In the genomic region with DNA sequence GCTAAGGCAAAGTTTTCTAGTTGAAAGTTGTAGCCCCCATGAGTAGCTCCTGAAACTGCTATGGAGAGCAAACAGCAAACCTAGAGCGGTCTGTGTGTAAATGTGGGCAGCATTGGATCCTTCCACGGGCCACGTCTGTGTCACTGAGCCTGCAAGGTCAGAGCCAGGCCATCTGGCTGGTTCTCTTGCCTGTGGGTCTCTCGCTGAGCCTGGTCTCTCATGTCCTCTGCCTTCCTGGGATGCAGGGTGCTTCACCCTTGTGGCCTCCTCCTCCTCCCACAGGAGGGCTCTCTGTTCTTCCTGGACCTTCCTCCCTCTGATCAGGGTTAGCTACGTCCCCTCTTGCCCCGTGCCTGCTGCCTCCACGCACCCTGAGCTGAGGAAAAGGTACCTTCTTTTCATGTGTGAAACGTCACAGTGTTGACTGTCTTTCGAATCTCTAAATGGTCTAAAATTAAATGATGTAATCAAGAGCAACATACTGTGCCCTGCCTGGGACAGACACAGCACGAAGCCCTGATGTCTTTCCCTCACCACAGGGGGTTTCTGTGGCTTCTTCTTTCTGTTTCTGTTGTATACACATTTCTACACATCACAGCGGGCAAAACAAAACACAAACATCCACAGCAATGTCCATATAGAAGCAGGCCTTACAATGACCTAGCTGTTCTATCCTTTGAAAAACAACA, we compare ENCODE assay signal across 9 mouse cellular contexts. TPM values are rescaled to one million over a fixed set of nuclear protein-coding genes. Genes with fewer than 3 reads are reported as not detected.
DNase-seq lines count a peak whose midpoint lies in the region; ATAC-seq and TF ChIP-seq lines count a peak whose summit lies in the region.
"Had no signal": no experiment of that assay in that cellular context is flagged by ENCODE, and none has a peak within 500 bp of the region (broad histone marks: within the 10 kb centered on the region; RNA-seq: fewer than 3 reads in every experiment).

No protein-coding gene starts in this region.

- peaks cover 6 to 35% of the 10 kb centered on the region in 2 experiments; a peak in 2 of 4 replicates for H3K4me1 ChIP-seq in ES-E14 (ENCODE audit: control insufficient read depth in 2 of 2, insufficient read depth in 2 of 2, low read length in 2 of 2, poor library complexity in 1 of 2)
- H3K4me1 ChIP-seq in hindbrain, embryonic 11.5 days (replicated peaks; ENCODE audit: control insufficient read depth, insufficient read depth, low read length) = peaks cover 46% of the 10 kb centered on the region
- H3K4me1 ChIP-seq in midbrain, embryonic 16.5 days (ENCODE audit: control insufficient read depth, insufficient read depth, low read length) = peaks cover 57% of the 10 kb centered on the region
- peaks cover 16% of the 10 kb centered on the region for H3K4me1 ChIP-seq in lung, adult 2 months (ENCODE audit: control insufficient read depth, insufficient read depth, low read length)

- no peaks in the 10 kb centered on the region for H3K36me3 ChIP-seq in ES-E14 (ENCODE audit: control insufficient read depth, insufficient read depth, low read length, poor library complexity, severe bottlenecking)
- H3K36me3 ChIP-seq in hindbrain, embryonic 11.5 days (ENCODE audit: control insufficient read depth, insufficient read depth, low read length) = no peaks in the 10 kb centered on the region
- H3K36me3 ChIP-seq in midbrain, embryonic 16.5 days (ENCODE audit: control insufficient read depth, insufficient read depth, low read length) = no peaks in the 10 kb centered on the region
- H3K36me3 ChIP-seq: liver, embryonic 15.5 days had no signal

- TF ChIP-seq POLR2A in lung, adult 2 months (IDR thresholded peaks at IDR 0.05; ENCODE audit: borderline replicate concordance, extremely low read depth, low read depth, low read length) = no peak

- no peak overlapping the region for H3K4me3 ChIP-seq in ES-E14 (ENCODE audit: insufficient read depth in 1 of 2, low read depth in 1 of 2, low read length in 2 of 2, poor library complexity in 1 of 2, severe bottlenecking in 1 of 2)
- H3K4me3 ChIP-seq in hindbrain, embryonic 11.5 days (ENCODE audit: low read depth, low read length) = no peak overlapping the region
- H3K4me3 ChIP-seq in midbrain, embryonic 16.5 days (ENCODE audit: low read depth, low read length) = no peak overlapping the region
- H3K4me3 ChIP-seq in lung, adult 2 months (replicated peaks; ENCODE audit: extremely low read depth, low read depth, low read length) = no peak overlapping the region
- H3K4me3 ChIP-seq: liver, embryonic 15.5 days had no signal

- no peaks in the 10 kb centered on the region for H3K27me3 ChIP-seq in hindbrain, embryonic 11.5 days (ENCODE audit: control insufficient read depth, insufficient read depth, low read length)
- H3K27me3 ChIP-seq in midbrain, embryonic 16.5 days (ENCODE audit: control insufficient read depth, insufficient read depth, low read depth, low read length) = no peaks in the 10 kb centered on the region
- H3K27me3 ChIP-seq: liver, embryonic 15.5 days had no signal

- no peak overlapping the region for H3K4me2 ChIP-seq in hindbrain, embryonic 11.5 days (replicated peaks; ENCODE audit: low read depth, low read length)
- no peak overlapping the region for H3K4me2 ChIP-seq in midbrain, embryonic 16.5 days (ENCODE audit: low read length)
- H3K4me2 ChIP-seq: liver, embryonic 15.5 days had no signal

- in situ Hi-C loops in ES-E14 (cut with MboI; ENCODE audit: low sequenced_read_pairs in 2 of 2, unreplicated experiment in 2 of 2) = no loop called here

- peak; percentile 62 for DNase-seq in cerebellum, adult 9-11 months
- DNase-seq in cerebellum, postnatal 4 days (ENCODE audit: low spot score in 2 of 2) = no peak
- peak; percentile 22 for DNase-seq in ES-E14 (ENCODE audit: low read depth, low spot score)
- DNase-seq in hindbrain, embryonic 11.5 days (ENCODE audit: low spot score) = no peak
- DNase-seq in layer of hippocampus, adult 9-10 months (ENCODE audit: low spot score) = no peak
- no peak for DNase-seq in frontal cortex, postnatal 14 days (ENCODE audit: low spot score in 2 of 2)
- no peak for DNase-seq in lung, adult 2 months

- H3K27ac ChIP-seq in ES-E14 (ENCODE audit: insufficient read depth, low read depth, low read length, poor library complexity, severe bottlenecking) = peak overlapping the region; percentile 36; the same call in 1 of the 2 replicates
- H3K27ac ChIP-seq in hindbrain, embryonic 11.5 days (ENCODE audit: low read depth, low read length) = peak overlapping the region; percentile 97
- peak overlapping the region; percentile 53 for H3K27ac ChIP-seq in midbrain, embryonic 16.5 days (ENCODE audit: low read length)
- H3K27ac ChIP-seq: liver, embryonic 15.5 days had no signal

- 30% methylated on average over 11 of the region's 11 CpGs for WGBS in hindbrain, embryonic 11.5 days
- 21% methylated on average over 11 of the region's 11 CpGs for WGBS in midbrain, embryonic 16.5 days
- 63% methylated on average over 11 of the region's 11 CpGs for WGBS in lung, adult 2 months

- no peak for TF ChIP-seq CTCF in lung, adult 2 months (IDR thresholded peaks at IDR 0.05; ENCODE audit: insufficient read depth, low read length)

- peak; percentile 25 for ATAC-seq in hindbrain, embryonic 11.5 days (ENCODE audit: low FRiP score)
- ATAC-seq in midbrain, embryonic 16.5 days = no peak

- no peaks in the 10 kb centered on the region for H3K9me3 ChIP-seq in ES-E14 (ENCODE audit: control insufficient read depth, insufficient read depth, low read depth, low read length)
- H3K9me3 ChIP-seq in hindbrain, embryonic 11.5 days (ENCODE audit: control insufficient read depth, low read length) = no peaks in the 10 kb centered on the region
- no peaks in the 10 kb centered on the region for H3K9me3 ChIP-seq in midbrain, embryonic 16.5 days (replicated peaks; ENCODE audit: control insufficient read depth, low read length, poor library complexity, severe bottlenecking)
- H3K9me3 ChIP-seq: liver, embryonic 15.5 days had no signal

- H3K9ac ChIP-seq in ES-E14 (ENCODE audit: insufficient read depth, low read depth, low read length, poor library complexity, severe bottlenecking) = no peak overlapping the region
- H3K9ac ChIP-seq in hindbrain, embryonic 11.5 days (ENCODE audit: low read depth, low read length) = peak overlapping the region; percentile 24; the same call in 1 of the 2 replicates
- H3K9ac ChIP-seq in midbrain, embryonic 16.5 days (ENCODE audit: low read depth, low read length) = 0 out of 2 replicates have a peak overlapping the region, but pooled peaks have one; percentile 26
- H3K9ac ChIP-seq: liver, embryonic 15.5 days had no signal

TF ChIP-seq in ES-E14, 5 proteins besides CTCF, POLR2A, EP300 and RAD21:
- TF ChIP-seq CHD2 (IDR thresholded peaks at IDR 0.05; ENCODE audit: low read depth, low read length) (no peak), ZC3H11A (IDR thresholded peaks at IDR 0.05; ENCODE audit: borderline replicate concordance, low read depth, low read length) (no peak), HCFC1 (IDR thresholded peaks at IDR 0.05; ENCODE audit: borderline replicate concordance, insufficient read depth, low read length) (no peak), ZNF384 (IDR thresholded peaks at IDR 0.05; ENCODE audit: low read depth, low read length) (no peak)
TF ChIP-seq in ES-E14: peak in this region for 0.

RNA-seq across cellular contexts. Expression of a gene that starts 52.6 kb away (rescaled TPM):
- 41.0 and 45.6 TPM in 2 replicates for total RNA-seq in ES-E14 (2012; rRNA removed)
- polyA plus RNA-seq in hindbrain, embryonic 11.5 days (2014; fragmentation: Nextera tagmentation; extraction: Ambion mirVana) = 47.0 and 53.5 TPM in 2 replicates
- 45.7 and 49.0 TPM in 2 replicates for polyA plus RNA-seq in midbrain, embryonic 16.5 days (2015; fragmentation: Nextera tagmentation; extraction: Ambion mirVana)
- 17.6 and 25.5 TPM in 2 replicates for polyA plus RNA-seq in lung, adult 2 months (2012; rRNA removed)

Comparison
In these comparisons a context has a peak if more than half of its experiments do, and no peak if none do; other contexts are left out.
1. DNase-seq: peak in cerebellum, adult 9-11 months (single experiment) and ES-E14 (single experiment); none in cerebellum, postnatal 4 days (0 of 2), hindbrain, embryonic 11.5 days (single experiment), layer of hippocampus, adult 9-10 months (single experiment), frontal cortex, postnatal 14 days (0 of 2) and lung, adult 2 months (single experiment).
2. H3K27ac ChIP-seq: peak in every context shown above with its lines; median percentile 97 in hindbrain, embryonic 11.5 days; 53 in midbrain, embryonic 16.5 days; 36 in ES-E14.